Mouse (Mus musculus) ES-CJ7 (cell line): ENCODE results near the gene Prame.
"Not testable (repeated sequence)": the region's sequence is repeated elsewhere in the genome, so short reads cannot be mapped to it uniquely, and the experiment has no call there.

Experiments used
- DNase-seq: peaks from one replicate; pipeline ENCODE4 v3.0.0; 2011; ENCODE audit warnings: low read depth, low spot score

Gene Prame

DNA sequence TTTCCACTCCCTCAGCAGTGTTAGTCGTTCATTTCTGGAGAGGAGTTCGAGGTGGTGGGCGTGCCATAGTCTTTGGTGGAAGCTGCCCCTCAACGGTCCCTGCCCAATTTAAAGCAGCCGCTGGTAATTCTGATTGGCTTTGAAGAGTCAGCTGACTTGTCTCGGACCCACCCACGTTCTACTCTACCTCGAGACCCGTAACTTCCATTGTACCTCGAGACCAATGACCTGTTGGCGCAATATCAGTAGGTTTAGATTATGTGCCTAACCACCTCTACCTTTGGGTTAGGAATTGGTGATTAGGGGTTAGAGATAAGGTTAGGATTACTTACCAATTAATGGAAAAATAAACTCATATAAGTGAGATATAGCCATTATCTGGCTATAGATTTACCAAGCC, at the start of gene Prame:
Prame (minus strand) TSS at position 101 of the 400 bp plus-strand sequence.
- no peak for DNase-seq

DNA sequence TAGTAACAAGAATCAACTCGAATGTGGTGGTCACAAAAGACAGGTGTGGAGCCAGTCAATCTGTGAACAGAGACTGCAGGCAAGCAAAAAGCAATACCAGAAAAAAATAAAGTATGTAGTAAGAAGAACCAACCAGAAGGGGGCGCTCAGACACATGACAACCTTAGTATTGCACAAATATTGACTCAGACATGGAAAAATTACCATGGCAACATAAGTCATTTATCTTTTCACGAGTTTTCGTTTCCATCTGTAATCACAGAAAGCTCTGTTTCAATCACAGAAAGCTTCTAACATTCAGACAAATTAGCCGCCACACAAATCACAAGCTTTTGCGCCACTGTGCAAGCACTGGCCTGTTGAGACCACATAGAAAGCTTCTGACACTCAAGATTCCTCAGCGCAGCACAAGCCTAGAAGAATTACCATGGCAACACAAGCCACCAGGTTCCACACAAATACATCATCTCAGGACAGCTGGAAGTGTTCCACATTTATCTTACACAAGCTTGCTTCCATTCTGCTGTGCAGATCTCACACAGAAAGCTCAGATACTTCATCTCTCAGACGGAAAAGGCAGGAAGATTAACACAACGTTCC, 24.8 kb upstream of the Prame start:
- DNase-seq = peak; percentile 20

DNA sequence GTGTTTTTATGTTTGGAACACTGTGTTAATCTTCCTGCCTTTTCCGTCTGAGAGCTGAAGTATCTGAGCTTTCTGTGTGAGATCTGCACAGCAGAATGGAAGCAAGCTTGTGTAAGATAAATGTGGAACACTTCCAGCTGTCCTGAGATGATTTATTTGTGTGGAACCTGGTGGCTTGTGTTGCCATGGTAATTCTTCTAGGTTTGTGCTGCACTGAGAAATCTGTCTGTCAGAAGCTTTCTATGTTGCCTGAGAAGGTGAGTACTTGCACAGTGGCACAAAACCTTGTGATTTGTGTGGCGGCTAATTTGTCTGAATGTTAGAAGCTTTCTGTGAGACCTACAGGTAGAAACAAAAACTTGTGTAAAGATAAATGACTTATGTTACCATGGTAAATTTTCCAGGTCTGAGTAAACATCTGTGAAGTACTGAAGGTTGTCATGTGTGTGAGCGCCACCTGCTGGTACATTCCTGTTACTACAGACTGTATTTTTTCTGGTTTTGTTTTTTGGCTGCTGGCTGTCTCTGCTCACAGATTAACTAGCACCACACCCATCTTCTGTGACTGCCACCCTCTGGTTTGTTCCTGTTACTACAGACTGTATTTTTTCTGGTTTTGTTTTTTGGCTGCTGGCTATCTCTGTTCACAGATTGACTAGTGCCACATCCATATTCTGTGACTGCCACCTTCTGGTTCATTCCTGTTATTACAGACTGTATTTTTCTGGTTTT, 26.0 kb downstream of the Prame start:
- DNase-seq = peak; percentile 66

DNA sequence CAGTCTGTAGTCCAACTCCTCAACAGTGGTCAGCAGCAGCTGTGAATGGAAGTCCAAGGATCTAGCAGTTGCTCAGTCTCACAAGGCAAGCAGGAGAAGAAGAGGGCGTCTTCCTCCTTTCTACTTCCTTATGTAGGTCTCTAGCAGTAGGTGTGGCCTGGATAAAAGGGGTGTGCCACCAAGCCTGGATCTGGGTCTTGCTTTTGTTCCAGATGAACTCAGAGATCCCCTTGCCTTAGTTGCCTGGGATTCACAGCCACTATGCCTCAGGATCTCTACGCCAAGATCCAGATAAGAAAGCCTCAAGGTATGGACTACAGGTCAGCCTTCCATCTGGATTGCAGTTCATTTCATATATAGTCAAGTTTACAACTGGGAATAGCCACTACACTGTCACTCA, 28.8 kb downstream of the Prame start, which contains the start of gene Nxf7:
Nxf7 (minus strand) TSS at position 101 of the 400 bp plus-strand sequence.
- DNase-seq = no peak

DNA sequence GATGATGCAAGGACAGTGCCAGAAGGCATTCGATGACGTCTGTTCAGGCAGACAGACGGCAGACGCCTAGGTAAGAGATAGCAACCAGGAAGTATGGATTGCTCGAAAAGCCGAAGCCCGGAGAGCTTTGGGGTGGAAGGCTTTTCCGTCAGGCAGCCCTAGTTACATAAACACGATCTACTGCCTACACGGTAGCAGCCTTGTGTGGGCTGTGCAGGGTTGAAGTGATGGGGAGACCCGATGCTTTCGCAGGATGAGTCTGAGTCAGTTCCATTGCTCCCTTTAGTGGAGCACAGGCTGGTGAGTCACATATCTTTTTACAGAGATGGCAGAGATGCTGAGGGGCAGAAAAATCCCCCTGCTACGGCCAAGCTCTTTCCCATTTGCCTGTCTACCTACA, 29.4 kb downstream of the Prame start:
- DNase-seq = no peak

DNA sequence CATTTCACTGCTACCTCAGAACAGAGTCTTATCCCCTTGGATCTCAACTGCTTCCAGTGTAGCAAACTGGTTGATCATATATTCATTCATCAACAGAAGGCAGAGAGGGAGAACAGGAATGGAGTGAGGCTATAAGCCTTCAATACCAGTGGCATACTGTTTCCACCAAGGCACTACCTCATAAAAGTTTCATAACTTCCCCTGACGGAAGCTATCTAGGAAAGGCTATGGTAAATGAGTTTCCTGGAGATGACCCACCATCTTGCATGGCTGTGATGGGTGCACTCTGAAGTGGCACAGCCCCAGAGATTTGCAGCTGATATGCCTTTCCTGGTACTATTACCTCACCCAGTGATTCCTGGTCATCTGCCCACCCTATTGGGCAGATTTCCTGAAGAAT, 51.1 kb downstream of the Prame start:
- no peak for DNase-seq

DNA sequence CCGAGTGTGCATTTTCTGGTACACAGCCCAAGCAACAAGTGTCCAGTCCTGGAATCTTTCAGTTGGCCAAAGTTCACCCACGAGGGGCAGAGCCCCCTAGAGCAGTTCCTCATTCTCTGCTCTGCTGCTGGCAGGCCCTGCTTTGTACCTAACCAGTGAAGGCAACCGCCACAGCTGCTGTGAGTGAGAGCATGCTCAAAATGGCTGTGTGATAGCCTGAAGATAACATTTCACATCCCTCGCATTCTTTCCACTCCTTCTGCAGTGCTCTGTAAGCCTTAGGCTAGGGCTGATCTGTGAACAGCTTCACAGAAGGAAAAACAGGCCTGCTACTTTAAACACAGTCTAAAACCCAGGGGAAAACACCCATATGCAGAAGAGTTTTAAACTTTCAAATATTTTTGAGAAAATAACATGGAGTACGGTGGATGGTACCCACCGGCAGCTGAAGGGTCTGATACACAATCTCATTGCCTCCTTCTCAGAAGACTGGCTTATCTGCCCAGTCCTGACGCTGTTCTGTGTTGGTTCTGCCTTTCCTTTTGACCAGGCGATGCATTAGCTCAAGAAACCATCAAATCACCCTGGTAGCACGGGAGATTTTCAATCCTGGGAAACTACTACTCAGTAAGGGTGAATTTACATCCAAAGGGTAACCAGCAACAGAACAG, 52.4 kb downstream of the Prame start:
- not testable (repeated sequence) for DNase-seq

DNA sequence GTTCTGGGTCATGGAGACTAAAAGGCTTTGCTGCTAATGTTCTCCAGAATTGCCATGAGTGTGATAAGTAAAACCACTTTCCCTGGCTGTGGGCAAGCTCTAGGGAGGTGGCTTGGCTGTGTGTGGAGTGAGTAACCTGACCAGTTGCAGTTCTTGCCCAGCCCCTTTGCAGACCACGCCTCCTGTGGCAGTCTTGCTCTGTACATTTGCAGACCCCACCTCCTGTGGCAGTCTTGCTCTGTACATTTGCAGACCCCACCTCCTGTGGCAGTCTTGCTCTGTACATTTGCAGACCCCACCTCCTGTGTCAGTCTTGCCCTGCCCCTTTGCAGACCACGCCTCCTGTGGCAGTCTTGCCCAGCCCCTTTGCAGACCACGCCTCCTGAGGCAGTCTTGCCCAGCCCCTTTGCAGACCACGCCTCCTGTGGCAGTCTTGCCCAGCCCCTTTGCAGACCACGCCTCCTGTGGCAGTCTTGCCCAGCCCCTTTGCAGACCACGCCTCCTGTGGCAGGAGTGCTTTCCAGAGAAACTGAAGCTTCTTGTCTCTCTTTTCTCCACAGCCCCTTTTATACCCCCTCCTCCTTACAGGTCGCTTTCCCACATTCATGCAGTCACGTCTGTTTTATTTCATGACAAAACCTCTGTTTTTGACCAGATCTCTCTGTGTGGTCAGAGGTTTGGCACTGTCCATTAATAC, 53.1 kb downstream of the Prame start:
- peak; percentile 79 for DNase-seq

DNA sequence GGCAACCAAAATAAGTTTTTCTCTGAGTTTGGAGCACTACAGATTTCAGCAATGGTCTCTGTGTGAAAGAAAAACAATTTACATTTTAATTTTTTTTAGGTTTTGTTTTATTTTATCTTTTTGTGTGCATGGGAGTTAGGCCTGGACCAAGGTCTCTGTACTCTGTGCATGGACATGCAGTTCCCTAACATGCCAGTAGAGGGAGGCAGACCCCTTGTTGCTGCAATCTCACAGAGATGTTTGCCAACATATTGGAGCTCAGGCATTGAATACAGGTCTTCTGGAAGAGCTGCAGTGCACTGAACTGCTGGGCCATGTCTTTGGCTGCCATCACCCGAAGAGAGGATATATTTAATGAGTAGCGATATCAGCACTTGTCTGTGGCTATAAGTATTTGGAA, 58.0 kb downstream of the Prame start:
- peak; percentile 38 for DNase-seq

DNA sequence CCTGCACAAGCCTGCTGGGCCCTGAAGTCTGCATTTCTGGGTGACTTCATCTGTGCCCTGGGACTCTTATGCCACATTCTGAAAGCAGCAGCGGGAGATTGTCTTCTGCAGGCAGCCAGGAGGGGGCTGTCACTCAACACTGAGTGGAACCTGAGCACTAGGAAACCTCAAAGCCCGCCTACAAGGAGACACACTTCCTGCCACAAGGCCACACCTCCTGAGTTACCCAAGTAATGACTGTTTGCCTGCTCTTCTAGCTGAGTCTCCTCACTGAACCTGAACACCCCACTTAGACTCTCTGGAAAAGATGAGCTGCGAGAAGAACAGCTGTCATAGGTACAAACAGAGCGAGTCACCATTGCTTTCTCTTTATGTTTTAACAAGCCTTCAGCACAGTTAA, 62.6 kb downstream of the Prame start:
- not testable (repeated sequence) for DNase-seq
